Mouse (Mus musculus) monocyte, adult 5-6 weeks (primary cell): ENCODE measurements around the gene Eif2ak3. TPM values are rescaled to one million over a fixed set of nuclear protein-coding genes. Genes with fewer than 3 reads are reported as not detected.

Source experiments
- total RNA-seq: library from RNA; stranded (forward); fragments of 200-1000, 200-491, 200-594 nt; gene quantifications from 3 replicates; pipeline ENCODE4 v1.2.3, GENCODE M21; 2017

Gene Eif2ak3
- total RNA-seq, 1 experiment from 2014 or later = 43.7 TPM

Other genes starting within 250 kb of the Eif2ak3 start
- gene Rpia, start 52.3 kb upstream of the Eif2ak3 start, total RNA-seq = 52.8 to 74.0 TPM (median 63.0 TPM) in 3 replicates
- not detected in 3 replicates for gene Tex37, start 74.4 kb downstream of the Eif2ak3 start, total RNA-seq
- not detected in 3 replicates for gene Foxi3, start 112.0 kb downstream of the Eif2ak3 start, total RNA-seq